Mouse (Mus musculus): ENCODE data around the gene Rnf212b. TPM values are rescaled to one million over a fixed set of nuclear protein-coding genes. Genes with fewer than 3 reads are reported as not detected.
A peak's percentile ranks its signal among the peaks of the same experiment; 100 is the strongest.

Gene Rnf212b
- total and polyA plus RNA-seq, 2 experiments, result not detected

- no peaks in the 10 kb centered on the region; the same call in 1 of the 2 replicates for H3K4me1 ChIP-seq (ENCODE audit: control insufficient read depth, insufficient read depth, low read length)
- DNase-seq (ENCODE audit: extremely low read depth, low read depth, low spot score), result peak; percentile 39
- no peaks in the 10 kb centered on the region for H3K79me2 ChIP-seq (ENCODE audit: control insufficient read depth, insufficient read depth, low read length)
- H3K9ac ChIP-seq (ENCODE audit: low read depth, low read length), result no peak overlapping the region
- no peak overlapping the region for H3K4me3 ChIP-seq (ENCODE audit: insufficient read depth, low read depth, low read length)
- H3K27ac ChIP-seq (replicated peaks; ENCODE audit: insufficient read depth, low read depth, low read length), result no peak overlapping the region
- TF ChIP-seq CTCF (IDR thresholded peaks at IDR 0.05; ENCODE audit: low read depth, low read length) (peak; percentile 76), POLR2A (IDR thresholded peaks at IDR 0.05; ENCODE audit: extremely low read depth, insufficient read depth, low read length) (no peak)
- H3K27me3 ChIP-seq (ENCODE audit: control insufficient read depth, insufficient read depth, low read length), result no peaks in the 10 kb centered on the region
- H3K36me3 ChIP-seq (ENCODE audit: control insufficient read depth, insufficient read depth, low read length), result no peaks in the 10 kb centered on the region
- WGBS, result 31% methylated on average over 2 of the region's 2 CpGs
Measured at GRCm38 (mm10) chr14:54860511-54860910, 46.6 kb downstream of the Rnf212b start.

GRCm38 (mm10) chr14:54863501-54864312 lies 49.8 kb downstream of the Rnf212b start:
- peak; percentile 77 for DNase-seq (ENCODE audit: extremely low read depth, low read depth, low spot score)

DNA sequence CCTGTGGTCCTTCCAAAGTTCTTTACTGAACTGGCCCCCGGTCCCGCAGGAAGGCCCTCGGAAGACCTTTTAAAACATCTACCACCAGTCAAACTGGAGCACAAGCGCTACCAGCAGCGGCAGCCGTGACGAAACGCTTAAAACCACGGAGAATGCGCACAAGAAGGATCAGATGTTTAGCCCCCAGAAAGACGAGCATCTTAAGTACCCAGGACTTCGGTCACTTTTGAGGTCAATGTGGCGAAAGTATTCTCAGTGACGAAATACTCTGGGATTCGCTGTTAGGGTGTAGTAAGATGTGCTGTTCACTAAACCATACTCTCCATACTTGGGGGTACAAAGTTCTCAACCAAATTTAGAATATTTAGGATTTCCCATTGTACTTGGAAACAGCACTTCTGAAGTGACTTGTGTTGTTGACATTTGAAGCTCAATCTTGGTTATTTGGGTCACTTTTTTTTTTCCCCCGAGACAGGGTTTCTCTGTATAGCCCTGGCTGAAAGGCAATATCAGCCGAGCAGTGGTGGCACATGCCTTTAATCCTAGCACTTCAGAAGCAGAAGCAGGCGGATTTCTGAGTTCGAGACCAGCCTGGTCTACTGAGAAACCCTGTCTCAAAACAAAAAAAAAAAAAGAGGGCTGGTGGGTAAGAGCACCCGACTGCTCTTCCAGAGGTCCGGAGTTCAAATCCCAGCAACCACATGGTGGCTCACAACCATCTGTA lies 50.5 kb downstream of the Rnf212b start:
- 0 out of 2 replicates have a peak overlapping the region, but pooled peaks have one; percentile 8 for H3K27ac ChIP-seq (replicated peaks; ENCODE audit: insufficient read depth, low read depth, low read length)

More at GRCm38 (mm10) chr14:54863501-54864312, 49.8 kb downstream of the Rnf212b start:
- TF ChIP-seq POLR2A (IDR thresholded peaks at IDR 0.05; ENCODE audit: extremely low read depth, insufficient read depth, low read length) (peak; percentile 64; the same call in 1 of the 2 replicates), CTCF (IDR thresholded peaks at IDR 0.05; ENCODE audit: low read depth, low read length) (no peak)
- H3K4me1 ChIP-seq (ENCODE audit: control insufficient read depth, insufficient read depth, low read length), result no peaks in the 10 kb centered on the region
- peak overlapping the region; percentile 68 for H3K4me3 ChIP-seq (ENCODE audit: insufficient read depth, low read depth, low read length)
- peak overlapping the region; percentile 81 for H3K9ac ChIP-seq (ENCODE audit: low read depth, low read length)
- peak overlapping the region; percentile 14; the same call in 1 of the 2 replicates for H3K27ac ChIP-seq (replicated peaks; ENCODE audit: insufficient read depth, low read depth, low read length)
- H3K27me3 ChIP-seq (ENCODE audit: control insufficient read depth, insufficient read depth, low read length), result no peaks in the 10 kb centered on the region
- H3K79me2 ChIP-seq (ENCODE audit: control insufficient read depth, insufficient read depth, low read length), result no peaks in the 10 kb centered on the region
- under 1% methylated on average over 56 of the region's 56 CpGs for WGBS
- no peaks in the 10 kb centered on the region for H3K36me3 ChIP-seq (ENCODE audit: control insufficient read depth, insufficient read depth, low read length)

GRCm38 (mm10) chr14:54865626-54866025 lies 51.7 kb downstream of the Rnf212b start:
- 73% methylated on average over 5 of the region's 5 CpGs for WGBS
- Histone ChIP-seq H3K27me3 (ENCODE audit: control insufficient read depth, insufficient read depth, low read length) (no peaks in the 10 kb centered on the region), H3K4me1 (ENCODE audit: control insufficient read depth, insufficient read depth, low read length) (no peaks in the 10 kb centered on the region), H3K4me3 (ENCODE audit: insufficient read depth, low read depth, low read length) (no peak overlapping the region), H3K9ac (ENCODE audit: low read depth, low read length) (no peak overlapping the region), H3K36me3 (ENCODE audit: control insufficient read depth, insufficient read depth, low read length) (no peaks in the 10 kb centered on the region), H3K79me2 (ENCODE audit: control insufficient read depth, insufficient read depth, low read length) (no peaks in the 10 kb centered on the region), H3K27ac (replicated peaks; ENCODE audit: insufficient read depth, low read depth, low read length) (no peak overlapping the region)
- no peak for DNase-seq (ENCODE audit: extremely low read depth, low read depth, low spot score)
- TF ChIP-seq CTCF (IDR thresholded peaks at IDR 0.05; ENCODE audit: low read depth, low read length), result no peak
- TF ChIP-seq POLR2A (IDR thresholded peaks at IDR 0.05; ENCODE audit: extremely low read depth, insufficient read depth, low read length), result no peak

More for the DNA sequence above, 50.5 kb downstream of the Rnf212b start:
- Histone ChIP-seq H3K36me3 (ENCODE audit: control insufficient read depth, insufficient read depth, low read length) (no peaks in the 10 kb centered on the region), H3K79me2 (ENCODE audit: control insufficient read depth, insufficient read depth, low read length) (no peaks in the 10 kb centered on the region), H3K27me3 (ENCODE audit: control insufficient read depth, insufficient read depth, low read length) (no peaks in the 10 kb centered on the region), H3K4me3 (ENCODE audit: insufficient read depth, low read depth, low read length) (peak overlapping the region; percentile 68), H3K4me1 (ENCODE audit: control insufficient read depth, insufficient read depth, low read length) (no peaks in the 10 kb centered on the region), H3K9ac (ENCODE audit: low read depth, low read length) (peak overlapping the region; percentile 45)
- TF ChIP-seq POLR2A (IDR thresholded peaks at IDR 0.05; ENCODE audit: extremely low read depth, insufficient read depth, low read length), result no peak
- no peak for DNase-seq (ENCODE audit: extremely low read depth, low read depth, low spot score)
- 15% methylated on average over 21 of the region's 21 CpGs for WGBS

DNA sequence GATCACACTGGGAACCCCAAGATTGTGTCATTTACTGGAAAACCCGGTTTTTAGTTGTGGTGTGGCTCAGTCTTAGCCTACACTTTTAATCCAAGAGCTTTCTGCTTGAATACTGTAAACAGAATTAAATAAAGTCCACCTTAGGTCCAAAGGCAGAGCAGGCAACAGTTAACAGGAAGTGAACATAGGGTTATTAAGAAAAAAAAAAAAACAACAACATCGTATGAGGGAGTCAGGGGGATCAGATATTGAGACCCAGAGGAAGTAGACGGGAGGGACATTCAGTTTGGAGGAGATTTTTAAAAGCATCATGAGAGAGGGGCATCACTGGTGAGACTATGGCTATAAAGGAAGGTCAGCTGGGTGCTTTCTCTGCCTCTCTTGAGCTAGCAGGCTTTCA lies 52.3 kb downstream of the Rnf212b start:
- Histone ChIP-seq H3K27me3 (ENCODE audit: control insufficient read depth, insufficient read depth, low read length) (no peaks in the 10 kb centered on the region), H3K4me3 (ENCODE audit: insufficient read depth, low read depth, low read length) (no peak overlapping the region), H3K4me1 (ENCODE audit: control insufficient read depth, insufficient read depth, low read length) (no peaks in the 10 kb centered on the region), H3K79me2 (ENCODE audit: control insufficient read depth, insufficient read depth, low read length) (no peaks in the 10 kb centered on the region), H3K27ac (replicated peaks; ENCODE audit: insufficient read depth, low read depth, low read length) (no peak overlapping the region), H3K9ac (ENCODE audit: low read depth, low read length) (no peak overlapping the region), H3K36me3 (ENCODE audit: control insufficient read depth, insufficient read depth, low read length) (no peaks in the 10 kb centered on the region)
- no peak for DNase-seq (ENCODE audit: extremely low read depth, low read depth, low spot score)
- 62% methylated on average over 3 of the region's 3 CpGs for WGBS
- TF ChIP-seq POLR2A (IDR thresholded peaks at IDR 0.05; ENCODE audit: extremely low read depth, insufficient read depth, low read length), result no peak
- no peak for TF ChIP-seq CTCF (IDR thresholded peaks at IDR 0.05; ENCODE audit: low read depth, low read length)
